Mouse (Mus musculus): ENCODE data around the gene 4930503B20Rik. TPM values are rescaled to one million over a fixed set of nuclear protein-coding genes. Genes with fewer than 3 reads are reported as not detected.

Gene 4930503B20Rik
- polyA plus RNA-seq, 1 experiment, result not detected

GRCm38 (mm10) chr3:146676193-146676592, 25.1 kb upstream of the 4930503B20Rik start:
- H3K36me3 ChIP-seq (ENCODE audit: control insufficient read depth, insufficient read depth, low read length, poor library complexity, severe bottlenecking), result no peaks in the 10 kb centered on the region
- no peaks in the 10 kb centered on the region for H3K27me3 ChIP-seq (ENCODE audit: control insufficient read depth, insufficient read depth, low read length, poor library complexity, severe bottlenecking)
- H3K4me3 ChIP-seq (ENCODE audit: low read depth, low read length), result no peak overlapping the region
- H3K27ac ChIP-seq (ENCODE audit: insufficient read depth, low read length), result no peak overlapping the region
- no peak for TF ChIP-seq POLR2A (IDR thresholded peaks at IDR 0.05; ENCODE audit: insufficient read depth, low read length)
- TF ChIP-seq EP300 (IDR thresholded peaks at IDR 0.05; ENCODE audit: insufficient read depth, low read depth, low read length), result no peak
- TF ChIP-seq CTCF (IDR thresholded peaks at IDR 0.05; ENCODE audit: low read depth, low read length), result no peak
- H3K9ac ChIP-seq (ENCODE audit: low read depth, poor library complexity, severe bottlenecking), result no peak overlapping the region
- H3K4me1 ChIP-seq (ENCODE audit: control insufficient read depth, insufficient read depth, low read length), result no peaks in the 10 kb centered on the region
- H3K9me3 ChIP-seq (replicated peaks; ENCODE audit: control insufficient read depth, insufficient read depth, low read length, poor library complexity, severe bottlenecking), result no peaks in the 10 kb centered on the region

- Histone ChIP-seq H3K4me3 (ENCODE audit: low read depth, low read length) (no peak overlapping the region), H3K27me3 (ENCODE audit: control insufficient read depth, insufficient read depth, low read length, poor library complexity, severe bottlenecking) (no peaks in the 10 kb centered on the region), H3K4me1 (ENCODE audit: control insufficient read depth, insufficient read depth, low read length) (no peaks in the 10 kb centered on the region), H3K9ac (ENCODE audit: low read depth, poor library complexity, severe bottlenecking) (no peak overlapping the region), H3K36me3 (ENCODE audit: control insufficient read depth, insufficient read depth, low read length, poor library complexity, severe bottlenecking) (no peaks in the 10 kb centered on the region), H3K9me3 (replicated peaks; ENCODE audit: control insufficient read depth, insufficient read depth, low read length, poor library complexity, severe bottlenecking) (no peaks in the 10 kb centered on the region), H3K27ac (ENCODE audit: insufficient read depth, low read length) (no peak overlapping the region)
- TF ChIP-seq CTCF (IDR thresholded peaks at IDR 0.05; ENCODE audit: low read depth, low read length) (no peak), EP300 (IDR thresholded peaks at IDR 0.05; ENCODE audit: insufficient read depth, low read depth, low read length) (no peak), POLR2A (IDR thresholded peaks at IDR 0.05; ENCODE audit: insufficient read depth, low read length) (no peak)
These were observed 24.0 kb upstream of the 4930503B20Rik start for GRCm38 (mm10) chr3:146675101-146675500.

DNA sequence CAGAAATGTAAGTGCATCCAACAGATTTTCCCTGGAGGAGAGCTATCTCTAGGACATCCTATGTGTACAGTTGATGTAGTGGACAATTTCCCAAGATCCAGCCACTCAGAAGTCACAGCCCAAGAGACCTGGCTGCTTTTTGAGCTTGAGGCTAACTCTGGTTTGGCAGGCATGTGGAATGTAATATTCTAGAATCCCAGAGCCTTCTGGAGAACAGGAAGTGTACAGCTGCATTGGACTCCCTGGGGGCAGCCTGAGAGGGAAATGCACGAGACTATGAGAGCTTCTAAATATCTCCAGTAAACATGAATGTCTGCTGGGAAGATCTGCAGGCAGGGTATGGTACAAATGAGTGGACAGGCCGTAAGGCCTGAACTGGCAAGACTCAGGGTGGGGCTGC, 20.0 kb upstream of the 4930503B20Rik start:
- Histone ChIP-seq H3K9ac (ENCODE audit: low read depth, poor library complexity, severe bottlenecking) (no peak overlapping the region), H3K4me3 (ENCODE audit: low read depth, low read length) (no peak overlapping the region), H3K27ac (ENCODE audit: insufficient read depth, low read length) (no peak overlapping the region), H3K36me3 (ENCODE audit: control insufficient read depth, insufficient read depth, low read length, poor library complexity, severe bottlenecking) (no peaks in the 10 kb centered on the region), H3K9me3 (replicated peaks; ENCODE audit: control insufficient read depth, insufficient read depth, low read length, poor library complexity, severe bottlenecking) (no peaks in the 10 kb centered on the region), H3K27me3 (ENCODE audit: control insufficient read depth, insufficient read depth, low read length, poor library complexity, severe bottlenecking) (no peaks in the 10 kb centered on the region), H3K4me1 (ENCODE audit: control insufficient read depth, insufficient read depth, low read length) (no peaks in the 10 kb centered on the region)
- TF ChIP-seq CTCF (IDR thresholded peaks at IDR 0.05; ENCODE audit: low read depth, low read length) (no peak), POLR2A (IDR thresholded peaks at IDR 0.05; ENCODE audit: insufficient read depth, low read length) (no peak), EP300 (IDR thresholded peaks at IDR 0.05; ENCODE audit: insufficient read depth, low read depth, low read length) (no peak)

- Histone ChIP-seq H3K9me3 (replicated peaks; ENCODE audit: control insufficient read depth, insufficient read depth, low read length, poor library complexity, severe bottlenecking) (no peaks in the 10 kb centered on the region), H3K4me1 (ENCODE audit: control insufficient read depth, insufficient read depth, low read length) (no peaks in the 10 kb centered on the region), H3K4me3 (ENCODE audit: low read depth, low read length) (no peak overlapping the region), H3K27ac (ENCODE audit: insufficient read depth, low read length) (no peak overlapping the region), H3K36me3 (ENCODE audit: control insufficient read depth, insufficient read depth, low read length, poor library complexity, severe bottlenecking) (no peaks in the 10 kb centered on the region), H3K9ac (ENCODE audit: low read depth, poor library complexity, severe bottlenecking) (no peak overlapping the region), H3K27me3 (ENCODE audit: control insufficient read depth, insufficient read depth, low read length, poor library complexity, severe bottlenecking) (no peaks in the 10 kb centered on the region)
- no peak for TF ChIP-seq EP300 (IDR thresholded peaks at IDR 0.05; ENCODE audit: insufficient read depth, low read depth, low read length)
- TF ChIP-seq CTCF (IDR thresholded peaks at IDR 0.05; ENCODE audit: low read depth, low read length), result no peak
- no peak for TF ChIP-seq POLR2A (IDR thresholded peaks at IDR 0.05; ENCODE audit: insufficient read depth, low read length)
These were observed 10.8 kb upstream of the 4930503B20Rik start for GRCm38 (mm10) chr3:146661907-146662306.

GRCm38 (mm10) chr3:146661001-146661400, 9.9 kb upstream of the 4930503B20Rik start:
- Histone ChIP-seq H3K9me3 (replicated peaks; ENCODE audit: control insufficient read depth, insufficient read depth, low read length, poor library complexity, severe bottlenecking) (no peaks in the 10 kb centered on the region), H3K4me3 (ENCODE audit: low read depth, low read length) (no peak overlapping the region), H3K36me3 (ENCODE audit: control insufficient read depth, insufficient read depth, low read length, poor library complexity, severe bottlenecking) (no peaks in the 10 kb centered on the region), H3K27me3 (ENCODE audit: control insufficient read depth, insufficient read depth, low read length, poor library complexity, severe bottlenecking) (no peaks in the 10 kb centered on the region), H3K27ac (ENCODE audit: insufficient read depth, low read length) (no peak overlapping the region), H3K9ac (ENCODE audit: low read depth, poor library complexity, severe bottlenecking) (no peak overlapping the region), H3K4me1 (ENCODE audit: control insufficient read depth, insufficient read depth, low read length) (no peaks in the 10 kb centered on the region)
- no peak for TF ChIP-seq EP300 (IDR thresholded peaks at IDR 0.05; ENCODE audit: insufficient read depth, low read depth, low read length)
- TF ChIP-seq CTCF (IDR thresholded peaks at IDR 0.05; ENCODE audit: low read depth, low read length), result no peak
- no peak for TF ChIP-seq POLR2A (IDR thresholded peaks at IDR 0.05; ENCODE audit: insufficient read depth, low read length)

- H3K9me3 ChIP-seq (replicated peaks; ENCODE audit: control insufficient read depth, insufficient read depth, low read length, poor library complexity, severe bottlenecking), result no peaks in the 10 kb centered on the region
- H3K4me1 ChIP-seq (ENCODE audit: control insufficient read depth, insufficient read depth, low read length), result peaks cover 3% of the 10 kb centered on the region
- TF ChIP-seq CTCF (IDR thresholded peaks at IDR 0.05; ENCODE audit: low read depth, low read length) (no peak), POLR2A (IDR thresholded peaks at IDR 0.05; ENCODE audit: insufficient read depth, low read length) (no peak), EP300 (IDR thresholded peaks at IDR 0.05; ENCODE audit: insufficient read depth, low read depth, low read length) (no peak)
- no peak overlapping the region for H3K4me3 ChIP-seq (ENCODE audit: low read depth, low read length)
- no peak overlapping the region for H3K27ac ChIP-seq (ENCODE audit: insufficient read depth, low read length)
- H3K36me3 ChIP-seq (ENCODE audit: control insufficient read depth, insufficient read depth, low read length, poor library complexity, severe bottlenecking), result no peaks in the 10 kb centered on the region
- H3K9ac ChIP-seq (ENCODE audit: low read depth, poor library complexity, severe bottlenecking), result no peak overlapping the region
- H3K27me3 ChIP-seq (ENCODE audit: control insufficient read depth, insufficient read depth, low read length, poor library complexity, severe bottlenecking), result no peaks in the 10 kb centered on the region
These were observed 8.2 kb upstream of the 4930503B20Rik start for GRCm38 (mm10) chr3:146659321-146659720.

All from ES-Bruce4 (cell line).